Mouse (Mus musculus): Measurements from ENCODE around the gene Uchl1. TPM values are rescaled to one million over a fixed set of nuclear protein-coding genes. Genes with fewer than 3 reads are reported as not detected.

Uchl1 gene
- polyA plus RNA-seq, 1 experiment from 2014 or later, result 1,858 TPM

DNA sequence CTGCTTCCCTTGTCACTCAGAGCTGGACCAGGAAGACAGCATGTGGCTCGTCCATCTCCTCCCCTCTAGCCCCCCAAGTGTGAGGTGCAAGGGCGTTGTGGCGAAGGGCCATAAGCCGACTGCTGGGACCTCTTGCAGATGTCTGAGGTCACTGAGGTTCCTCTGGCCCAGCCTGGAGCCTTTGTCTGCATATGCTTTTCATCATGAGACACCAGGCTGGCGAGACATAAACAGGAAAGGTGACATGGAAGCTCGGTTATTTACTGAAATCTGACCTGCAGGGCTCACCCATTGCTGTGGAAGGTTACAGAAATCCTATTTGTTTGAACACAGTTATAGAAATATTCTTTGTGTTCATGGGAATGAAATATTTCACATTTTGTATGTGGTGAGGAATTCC, 24.0 kb downstream of the Uchl1 start:
- H3K4me2 ChIP-seq (ENCODE audit: low read length), result no peak overlapping the region
- H3K27ac ChIP-seq (ENCODE audit: low read depth, low read length), result no peak overlapping the region
- 62% methylated on average over 6 of the region's 6 CpGs for WGBS
- H3K36me3 ChIP-seq (ENCODE audit: control insufficient read depth, insufficient read depth, low read length), result no peaks in the 10 kb centered on the region
- H3K9me3 ChIP-seq (ENCODE audit: control insufficient read depth, low read length), result no peaks in the 10 kb centered on the region
- no peak for ATAC-seq
- H3K9ac ChIP-seq (ENCODE audit: low read depth, low read length), result no peak overlapping the region
- H3K4me1 ChIP-seq (ENCODE audit: control insufficient read depth, insufficient read depth, low read depth, low read length), result no peaks in the 10 kb centered on the region
- H3K27me3 ChIP-seq (replicated peaks; ENCODE audit: control insufficient read depth, insufficient read depth, low read length), result no peaks in the 10 kb centered on the region
- H3K4me3 ChIP-seq (ENCODE audit: low read length), result no peak overlapping the region

DNA sequence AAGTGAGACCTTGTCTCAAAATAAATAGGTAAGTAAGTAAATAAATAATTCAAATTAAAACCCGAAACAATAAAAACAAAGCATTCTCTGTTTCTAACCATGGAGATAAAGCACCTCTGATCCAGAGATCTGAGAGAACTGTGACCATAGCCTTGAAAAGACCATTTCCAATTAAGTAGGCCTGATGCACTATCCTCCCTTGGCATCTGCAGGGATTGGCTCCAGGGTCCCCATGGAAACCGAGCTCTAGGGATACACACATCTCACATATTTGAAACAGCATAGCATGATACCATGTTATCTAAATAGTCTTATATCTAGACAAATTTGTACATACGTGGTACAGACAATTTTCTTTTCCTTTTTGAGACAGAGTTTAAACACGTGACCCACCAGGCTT, 26.1 kb downstream of the Uchl1 start:
- no peaks in the 10 kb centered on the region for H3K27me3 ChIP-seq (replicated peaks; ENCODE audit: control insufficient read depth, insufficient read depth, low read length)
- ATAC-seq, result no peak
- H3K9ac ChIP-seq (ENCODE audit: low read depth, low read length), result no peak overlapping the region
- H3K36me3 ChIP-seq (ENCODE audit: control insufficient read depth, insufficient read depth, low read length), result no peaks in the 10 kb centered on the region
- no peak overlapping the region for H3K4me3 ChIP-seq (ENCODE audit: low read length)
- H3K4me1 ChIP-seq (ENCODE audit: control insufficient read depth, insufficient read depth, low read depth, low read length), result no peaks in the 10 kb centered on the region
- H3K9me3 ChIP-seq (ENCODE audit: control insufficient read depth, low read length), result no peaks in the 10 kb centered on the region
- WGBS, result 82% methylated on average over 4 of the region's 4 CpGs
- H3K4me2 ChIP-seq (ENCODE audit: low read length), result no peak overlapping the region
- no peak overlapping the region for H3K27ac ChIP-seq (ENCODE audit: low read depth, low read length)

DNA sequence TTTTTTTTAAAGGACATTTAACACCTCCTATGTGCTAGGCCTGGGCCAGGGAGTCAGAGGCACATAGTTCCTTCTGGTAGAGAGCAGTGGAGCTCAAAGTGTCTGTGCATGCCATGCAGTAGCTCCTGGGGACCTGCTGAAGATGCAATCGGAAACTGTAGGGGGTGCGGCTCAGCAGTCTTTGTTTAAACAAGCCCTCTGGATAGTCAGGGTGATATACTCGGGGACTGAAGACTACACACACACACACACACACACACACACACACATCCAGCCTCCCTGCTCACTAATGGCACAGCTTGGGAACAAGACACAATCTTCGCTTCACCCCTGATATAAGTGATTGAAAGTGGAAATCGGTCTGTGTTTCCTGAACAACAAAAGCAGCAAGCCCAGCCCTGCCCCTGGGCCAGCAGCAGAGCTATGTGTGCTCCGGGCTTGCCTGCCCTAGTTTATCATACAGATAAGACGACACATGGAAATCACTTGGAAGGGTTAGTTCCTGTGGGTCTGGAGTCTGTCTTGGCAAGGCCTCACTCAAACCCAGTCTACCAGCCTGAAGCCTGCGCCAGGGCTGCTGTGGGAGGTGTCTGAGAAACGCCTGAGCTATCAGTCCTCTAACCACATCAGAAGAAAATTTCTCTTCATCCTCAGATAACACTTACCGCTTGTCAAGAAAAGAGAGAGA, 27.6 kb downstream of the Uchl1 start:
- WGBS, result 51% methylated on average over 10 of the region's 10 CpGs
- no peak overlapping the region for H3K4me3 ChIP-seq (ENCODE audit: low read length)
- no peak overlapping the region for H3K4me2 ChIP-seq (ENCODE audit: low read length)
- H3K4me1 ChIP-seq (ENCODE audit: control insufficient read depth, insufficient read depth, low read depth, low read length), result no peaks in the 10 kb centered on the region
- H3K36me3 ChIP-seq (ENCODE audit: control insufficient read depth, insufficient read depth, low read length), result no peaks in the 10 kb centered on the region
- H3K9me3 ChIP-seq (ENCODE audit: control insufficient read depth, low read length), result no peaks in the 10 kb centered on the region
- no peak for ATAC-seq
- no peak overlapping the region for H3K9ac ChIP-seq (ENCODE audit: low read depth, low read length)
- no peaks in the 10 kb centered on the region for H3K27me3 ChIP-seq (replicated peaks; ENCODE audit: control insufficient read depth, insufficient read depth, low read length)
- H3K27ac ChIP-seq (ENCODE audit: low read depth, low read length), result no peak overlapping the region

DNA sequence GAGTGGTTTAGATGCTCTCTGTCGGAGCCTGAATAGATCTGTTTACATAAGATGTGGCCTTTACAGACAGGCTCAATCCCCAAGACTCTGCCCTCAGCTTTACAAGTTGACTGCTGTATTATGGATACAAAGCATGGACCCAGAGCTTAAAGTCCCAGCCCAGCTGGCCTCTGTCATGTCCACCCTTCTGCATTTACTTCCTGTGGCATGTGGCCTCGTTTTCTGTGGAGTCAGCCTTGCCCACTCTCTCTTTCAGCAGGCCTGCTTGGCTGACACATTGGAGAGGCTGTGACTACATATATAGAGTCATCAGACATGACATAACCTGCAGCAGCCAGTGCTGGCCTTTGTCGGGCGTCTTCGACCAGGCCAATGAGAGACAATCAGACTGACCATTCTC, 32.0 kb downstream of the Uchl1 start:
- no peaks in the 10 kb centered on the region for H3K36me3 ChIP-seq (ENCODE audit: control insufficient read depth, insufficient read depth, low read length)
- H3K4me3 ChIP-seq (ENCODE audit: low read length), result no peak overlapping the region
- no peak overlapping the region for H3K4me2 ChIP-seq (ENCODE audit: low read length)
- no peaks in the 10 kb centered on the region for H3K9me3 ChIP-seq (ENCODE audit: control insufficient read depth, low read length)
- H3K27ac ChIP-seq (ENCODE audit: low read depth, low read length), result no peak overlapping the region
- no peak for ATAC-seq
- H3K4me1 ChIP-seq (ENCODE audit: control insufficient read depth, insufficient read depth, low read depth, low read length), result no peaks in the 10 kb centered on the region
- no peak overlapping the region for H3K9ac ChIP-seq (ENCODE audit: low read depth, low read length)
- WGBS, result 90% methylated on average over 5 of the region's 5 CpGs
- no peaks in the 10 kb centered on the region for H3K27me3 ChIP-seq (replicated peaks; ENCODE audit: control insufficient read depth, insufficient read depth, low read length)

DNA sequence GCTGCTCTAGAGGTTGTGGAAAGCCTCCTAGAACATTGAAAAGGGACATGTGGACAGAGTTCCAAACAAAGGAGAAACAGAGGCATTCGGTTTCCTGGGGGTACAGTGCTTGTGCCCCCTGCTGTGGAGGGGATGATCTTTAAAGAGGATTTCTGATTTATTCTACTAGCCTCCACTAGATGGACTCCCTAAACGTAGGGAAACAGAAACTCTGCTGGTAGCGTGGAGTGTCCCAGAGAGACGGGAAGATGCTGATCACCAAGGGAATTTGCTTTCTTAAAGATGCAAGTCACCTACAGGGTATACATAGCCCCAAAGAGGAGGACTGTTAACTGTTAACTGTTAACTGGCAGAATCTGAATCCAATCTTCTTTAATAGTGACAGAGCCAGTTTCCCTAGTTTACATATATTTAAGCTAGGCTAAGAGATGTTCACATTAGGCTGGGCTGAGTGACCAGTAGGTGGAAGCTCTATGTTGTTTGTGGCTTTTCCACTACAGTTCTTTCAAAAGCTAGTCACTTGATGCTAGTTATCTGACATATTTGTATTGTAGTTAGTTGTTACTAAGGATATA, 34.6 kb downstream of the Uchl1 start:
- Histone ChIP-seq H3K27me3 (replicated peaks; ENCODE audit: control insufficient read depth, insufficient read depth, low read length) (no peaks in the 10 kb centered on the region), H3K36me3 (ENCODE audit: control insufficient read depth, insufficient read depth, low read length) (no peaks in the 10 kb centered on the region), H3K9me3 (ENCODE audit: control insufficient read depth, low read length) (no peaks in the 10 kb centered on the region), H3K4me3 (ENCODE audit: low read length) (no peak overlapping the region), H3K4me2 (ENCODE audit: low read length) (no peak overlapping the region), H3K4me1 (ENCODE audit: control insufficient read depth, insufficient read depth, low read depth, low read length) (no peaks in the 10 kb centered on the region), H3K27ac (ENCODE audit: low read depth, low read length) (no peak overlapping the region), H3K9ac (ENCODE audit: low read depth, low read length) (no peak overlapping the region)
- WGBS, result 3% methylated on average over 4 of the region's 4 CpGs
- ATAC-seq, result peak; percentile 50

DNA sequence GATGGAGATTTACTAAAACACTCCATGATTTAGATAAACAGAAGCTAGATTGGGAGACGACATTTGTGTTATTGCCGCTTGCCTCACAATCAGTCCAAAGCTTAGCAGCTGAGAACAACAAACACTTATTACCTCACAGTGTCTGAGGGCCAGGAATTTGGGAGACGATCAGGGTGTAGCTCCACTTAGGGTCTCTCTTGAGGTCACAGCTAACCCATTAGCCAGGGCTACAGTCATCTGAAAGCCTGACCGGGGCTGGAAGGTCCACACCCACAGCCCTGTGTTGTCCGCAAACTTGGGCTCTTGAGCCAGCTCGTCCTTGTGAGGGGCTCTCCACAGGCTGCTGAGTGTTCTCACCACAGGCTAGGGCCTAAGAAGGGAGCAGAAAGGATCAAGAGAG, 36.9 kb downstream of the Uchl1 start:
- ATAC-seq, result no peak
- Histone ChIP-seq H3K9me3 (ENCODE audit: control insufficient read depth, low read length) (no peaks in the 10 kb centered on the region), H3K27me3 (replicated peaks; ENCODE audit: control insufficient read depth, insufficient read depth, low read length) (no peaks in the 10 kb centered on the region), H3K9ac (ENCODE audit: low read depth, low read length) (no peak overlapping the region), H3K4me3 (ENCODE audit: low read length) (no peak overlapping the region), H3K27ac (ENCODE audit: low read depth, low read length) (no peak overlapping the region), H3K4me2 (ENCODE audit: low read length) (no peak overlapping the region), H3K4me1 (ENCODE audit: control insufficient read depth, insufficient read depth, low read depth, low read length) (no peaks in the 10 kb centered on the region), H3K36me3 (ENCODE audit: control insufficient read depth, insufficient read depth, low read length) (no peaks in the 10 kb centered on the region)
- WGBS, result 72% methylated on average over 6 of the region's 6 CpGs

DNA sequence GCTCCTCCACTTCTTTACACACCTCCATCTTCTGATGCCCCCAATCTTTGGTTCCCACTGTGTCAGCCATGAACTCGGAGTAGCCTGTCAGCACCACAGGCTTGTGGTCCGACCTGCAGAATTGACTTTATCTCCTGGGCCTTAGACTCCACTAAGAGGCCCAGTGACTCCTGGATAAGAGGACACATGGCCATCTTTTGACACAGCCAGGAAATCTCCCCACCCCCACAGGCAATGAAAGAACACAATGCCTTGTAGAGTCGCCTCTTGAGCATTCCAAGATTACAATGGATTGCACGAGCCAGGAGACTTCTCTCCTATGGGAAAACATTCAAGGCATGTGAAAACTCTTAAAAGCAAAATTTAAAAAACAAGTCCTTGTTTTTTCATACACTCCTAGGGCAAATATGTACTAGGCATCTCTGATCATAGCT, 39.6 kb downstream of the Uchl1 start:
- no peaks in the 10 kb centered on the region for H3K4me1 ChIP-seq (ENCODE audit: control insufficient read depth, insufficient read depth, low read depth, low read length)
- ATAC-seq, result no peak
- H3K27me3 ChIP-seq (replicated peaks; ENCODE audit: control insufficient read depth, insufficient read depth, low read length), result no peaks in the 10 kb centered on the region
- H3K9me3 ChIP-seq (ENCODE audit: control insufficient read depth, low read length), result no peaks in the 10 kb centered on the region
- no peak overlapping the region for H3K4me3 ChIP-seq (ENCODE audit: low read length)
- no peak overlapping the region for H3K27ac ChIP-seq (ENCODE audit: low read depth, low read length)
- H3K9ac ChIP-seq (ENCODE audit: low read depth, low read length), result no peak overlapping the region
- H3K36me3 ChIP-seq (ENCODE audit: control insufficient read depth, insufficient read depth, low read length), result no peaks in the 10 kb centered on the region
- H3K4me2 ChIP-seq (ENCODE audit: low read length), result no peak overlapping the region
- 54% methylated on average over 4 of the region's 4 CpGs for whole genome bisulfite sequencing

DNA sequence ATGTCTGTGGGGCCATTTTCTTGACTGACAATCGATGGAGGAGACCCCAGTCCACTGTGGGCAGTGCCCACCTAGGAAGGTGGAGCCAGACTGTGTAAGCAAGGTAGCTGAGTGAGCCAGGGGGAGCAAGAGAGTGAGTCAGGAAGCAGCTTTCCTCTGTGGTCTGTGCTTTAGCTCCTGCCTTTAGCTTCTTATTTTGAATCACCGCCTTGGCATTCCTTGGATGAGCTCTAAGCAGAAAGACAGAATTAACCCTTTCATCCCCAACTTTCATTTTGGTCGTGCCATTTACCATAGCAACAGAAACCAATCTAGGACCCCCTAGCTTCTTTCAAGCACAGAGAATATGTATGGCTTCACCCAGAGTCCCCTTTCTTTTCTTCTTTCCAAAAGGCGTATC, 42.0 kb downstream of the Uchl1 start:
- H3K36me3 ChIP-seq (ENCODE audit: control insufficient read depth, insufficient read depth, low read length), result no peaks in the 10 kb centered on the region
- no peak overlapping the region for H3K4me3 ChIP-seq (ENCODE audit: low read length)
- no peaks in the 10 kb centered on the region for H3K27me3 ChIP-seq (replicated peaks; ENCODE audit: control insufficient read depth, insufficient read depth, low read length)
- H3K4me1 ChIP-seq (ENCODE audit: control insufficient read depth, insufficient read depth, low read depth, low read length), result no peaks in the 10 kb centered on the region
- H3K27ac ChIP-seq (ENCODE audit: low read depth, low read length), result no peak overlapping the region
- no peak overlapping the region for H3K9ac ChIP-seq (ENCODE audit: low read depth, low read length)
- no peaks in the 10 kb centered on the region for H3K9me3 ChIP-seq (ENCODE audit: control insufficient read depth, low read length)
- no peak overlapping the region for H3K4me2 ChIP-seq (ENCODE audit: low read length)
- ATAC-seq, result no peak
- WGBS, result 59% methylated on average over 4 of the region's 4 CpGs

DNA sequence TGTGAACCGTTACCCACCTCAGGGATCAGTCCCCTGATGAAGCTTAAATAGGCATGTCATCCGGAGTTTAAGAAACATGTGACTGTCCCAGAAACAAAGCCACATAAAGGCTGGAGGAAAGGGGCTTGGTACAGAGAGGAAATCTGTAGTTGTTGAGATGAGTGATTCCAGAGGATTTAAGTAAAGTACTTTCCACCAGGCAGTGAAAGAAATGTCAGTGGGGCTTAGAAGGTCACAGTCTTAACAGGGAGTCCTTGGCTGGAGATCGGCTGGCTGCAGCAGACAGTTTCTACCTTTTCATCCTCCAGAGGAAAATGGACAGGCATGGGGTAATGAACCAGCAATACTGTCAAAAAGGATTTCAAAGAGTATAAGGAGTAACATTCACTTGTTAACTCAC, 42.5 kb downstream of the Uchl1 start:
- 58% methylated on average over 3 of the region's 3 CpGs for WGBS
- Histone ChIP-seq H3K4me3 (ENCODE audit: low read length) (no peak overlapping the region), H3K27ac (ENCODE audit: low read depth, low read length) (no peak overlapping the region), H3K36me3 (ENCODE audit: control insufficient read depth, insufficient read depth, low read length) (no peaks in the 10 kb centered on the region), H3K9ac (ENCODE audit: low read depth, low read length) (no peak overlapping the region), H3K4me1 (ENCODE audit: control insufficient read depth, insufficient read depth, low read depth, low read length) (no peaks in the 10 kb centered on the region), H3K9me3 (ENCODE audit: control insufficient read depth, low read length) (no peaks in the 10 kb centered on the region), H3K4me2 (ENCODE audit: low read length) (no peak overlapping the region), H3K27me3 (replicated peaks; ENCODE audit: control insufficient read depth, insufficient read depth, low read length) (no peaks in the 10 kb centered on the region)
- ATAC-seq, result no peak

All from hindbrain, embryonic 16.5 days (tissue).